Mouse (Mus musculus) heart, adult 2 months (tissue): ENCODE measurements around the gene Fgf4.

Source experiments
- CTCF ChIP-seq: fragments of 200-600 bp; IDR thresholded peaks from 2 replicates; pipeline ENCODE4 v1.8.1; 2022; ENCODE audit warnings: antibody characterized with exemption, mild to moderate bottlenecking, moderate library complexity
- EP300 ChIP-seq: fragments of 200-500 bp; IDR thresholded peaks from 2 replicates; pipeline ENCODE4 v1.6.1; 2011; ENCODE audit warnings: low read depth, low read length, control low read depth; ENCODE audit not compliant: insufficient read depth

- TF ChIP-seq CTCF (no peak), EP300 (no peak)
Observed at GRCm38 (mm10) chr7:144807036-144807435, 40.1 kb upstream of the Fgf4 start.
